Mouse (Mus musculus) left cerebral cortex, postnatal 10 days (tissue): Measurements from ENCODE around the gene Slc1a1. TPM values are rescaled to one million over a fixed set of nuclear protein-coding genes. Genes with fewer than 3 reads are reported as not detected.
A peak's percentile ranks its signal among the peaks of the same experiment; 100 is the strongest.

Experiments
- DNase-seq, 2 experiments: peaks; one replicate each; pipeline ENCODE4 v3.0.0; 2021 to 2022; ENCODE audit warnings: low spot score in 2 of 2, mixed read lengths in 1 of 2; ENCODE audit errors: extremely low spot score in 1 of 2
- intact Hi-C: fragments of 180-260 bp; cut with DNase I; formaldehyde crosslinking; loops from one replicate; pipeline ENCODE4 v1.15.1; 2025
- total RNA-seq, 2 experiments: library from RNA; stranded (reverse); gene quantifications; 2 replicates each; pipeline ENCODE4 v1.2.3; 2021

The Slc1a1 gene
- total RNA-seq, 2 experiments from 2014 or later: 102 TPM

- DNase-seq: no peak
- intact Hi-C loops: no loop called here
These were observed 67.3 kb downstream of the Slc1a1 start for GRCm38 (mm10) chr19:28902111-28902510.

GRCm38 (mm10) chr19:28902806-28903205, 68.0 kb downstream of the Slc1a1 start:
- intact Hi-C loops: no loop called here
- DNase-seq: no peak

GRCm38 (mm10) chr19:28903536-28904119, 68.8 kb downstream of the Slc1a1 start:
- no peak for DNase-seq
- intact Hi-C loops: no loop called here

- intact Hi-C loops: no loop called here
- DNase-seq: no peak
These were observed 73.3 kb downstream of the Slc1a1 start for GRCm38 (mm10) chr19:28908186-28908585.

GRCm38 (mm10) chr19:28908693-28909092, 73.8 kb downstream of the Slc1a1 start:
- intact Hi-C loops: no loop called here
- no peak for DNase-seq

DNA sequence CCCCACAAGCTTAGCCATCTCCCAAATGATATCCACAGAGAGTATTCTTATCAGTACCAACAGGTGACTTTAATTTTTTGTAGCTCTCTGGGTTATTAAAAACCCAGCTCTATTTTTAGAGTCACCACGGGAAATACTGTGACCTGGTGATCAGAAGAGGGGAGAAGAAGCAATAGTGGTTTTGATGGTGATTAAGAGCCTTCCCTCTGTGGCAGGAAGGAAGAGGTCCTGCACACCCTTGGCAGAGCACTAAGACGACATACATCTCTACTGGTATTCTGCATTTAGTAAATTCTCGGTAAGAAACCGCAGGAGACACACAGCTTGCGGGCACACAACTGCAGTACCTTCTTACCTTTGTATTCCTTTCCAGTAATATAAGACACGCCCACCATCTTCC, 79.7 kb downstream of the Slc1a1 start:
- no peak for DNase-seq
- intact Hi-C loops: no loop called here

DNA sequence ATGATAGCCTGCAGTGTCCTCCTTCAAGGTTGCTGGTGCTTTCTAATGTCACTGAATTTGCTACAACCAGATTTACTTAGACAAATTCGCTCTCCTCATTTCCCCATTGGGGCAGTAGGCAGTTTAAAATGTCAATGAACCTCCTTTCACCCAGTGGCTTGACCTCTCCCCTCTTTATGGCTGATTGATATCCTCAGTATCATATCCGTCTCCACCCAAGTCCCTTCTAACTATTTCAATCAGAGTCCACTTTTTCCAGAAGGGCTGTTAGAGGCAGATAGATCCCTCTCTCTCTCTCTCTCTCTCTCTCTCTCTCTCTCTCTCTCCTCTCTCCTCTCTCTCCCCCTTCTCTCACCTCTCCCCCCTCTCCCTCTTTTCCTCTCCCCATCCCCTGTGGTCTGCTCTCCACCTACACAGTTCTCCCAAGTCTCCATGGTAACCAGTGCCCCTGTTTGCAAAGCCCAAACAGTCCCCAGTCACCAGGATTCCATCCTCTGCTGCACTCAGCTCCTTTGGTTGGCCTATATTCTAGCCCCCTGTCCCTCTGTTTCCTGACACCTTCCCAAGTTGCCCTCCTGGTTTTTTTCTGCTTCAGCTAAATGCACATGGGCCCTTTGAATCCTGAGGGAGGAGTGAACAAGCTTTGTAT, 80.9 kb downstream of the Slc1a1 start:
- DNase-seq: no peak
- intact Hi-C loops: no loop called here

- no peak for DNase-seq
- intact Hi-C loops: no loop called here
These were observed 81.6 kb downstream of the Slc1a1 start for GRCm38 (mm10) chr19:28916492-28916891.

- intact Hi-C loops: no loop called here
- peak in 1 of 2 experiments; percentile 46 for DNase-seq
These were observed 83.0 kb downstream of the Slc1a1 start for GRCm38 (mm10) chr19:28917839-28918238.

- intact Hi-C loops: no loop called here
- DNase-seq: no peak
These were observed 91.5 kb downstream of the Slc1a1 start for GRCm38 (mm10) chr19:28926366-28926765.

DNA sequence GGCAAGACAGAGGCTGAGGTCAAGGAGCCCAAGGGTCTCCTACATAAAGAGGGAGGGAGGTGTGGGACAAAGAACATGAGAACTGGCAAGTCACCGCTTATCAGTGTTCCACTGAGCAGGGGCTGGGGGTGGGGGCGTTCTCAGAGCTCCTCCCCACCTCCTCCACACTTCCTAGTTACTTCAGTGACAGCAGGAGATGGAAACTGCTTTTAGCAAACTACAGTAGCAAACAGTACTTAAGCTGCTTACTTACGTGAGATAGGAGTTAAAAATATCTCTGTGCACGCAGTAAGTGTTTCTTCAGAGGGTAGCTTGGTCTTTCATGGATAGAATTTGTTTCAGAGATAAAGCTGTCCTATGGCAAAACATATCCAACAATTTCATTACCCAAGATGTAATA, 92.5 kb downstream of the Slc1a1 start:
- intact Hi-C loops: no loop called here
- DNase-seq: no peak

GRCm38 (mm10) chr19:28929034-28929433, 94.2 kb downstream of the Slc1a1 start:
- DNase-seq: no peak

GRCm38 (mm10) chr19:28934897-28935296, 100.0 kb downstream of the Slc1a1 start:
- no peak for DNase-seq
- intact Hi-C loops: no loop called here

More at GRCm38 (mm10) chr19:28929034-28929433, 94.2 kb downstream of the Slc1a1 start:
- intact Hi-C loops: no loop called here

DNA sequence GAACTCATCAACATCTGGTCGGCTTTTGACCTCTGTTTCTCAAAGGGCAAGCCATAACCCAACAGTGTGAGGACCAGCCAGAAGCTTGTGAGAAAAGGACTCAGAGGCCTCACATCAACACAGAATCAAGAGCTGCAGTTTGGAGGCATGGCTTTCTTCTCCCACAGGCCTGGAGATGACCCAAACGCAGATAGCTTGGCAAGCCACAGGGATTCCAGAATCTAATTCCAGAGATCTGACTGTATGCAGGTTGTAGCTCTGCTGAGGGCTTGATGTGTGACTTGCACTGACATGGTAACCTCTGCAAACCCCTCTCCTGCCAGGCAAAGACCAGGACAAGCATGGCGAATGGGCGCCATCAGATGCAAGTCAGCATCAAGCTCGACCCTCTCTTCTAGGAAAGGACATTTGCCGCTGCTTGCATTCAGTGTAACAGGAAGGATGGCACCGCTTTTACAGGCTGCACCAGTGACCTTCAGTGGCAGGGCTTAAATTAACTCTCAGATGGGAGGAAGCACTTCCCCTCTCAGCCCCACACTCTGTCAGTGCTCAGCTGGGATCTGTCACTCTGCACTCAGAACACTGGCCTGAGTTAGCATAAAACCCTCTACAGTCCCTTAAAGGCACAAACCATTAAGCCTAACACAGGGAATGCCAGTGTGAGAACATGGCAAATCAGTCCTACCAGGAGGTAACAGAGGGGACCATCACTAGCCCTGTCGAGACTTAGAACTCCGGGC, 105.5 kb downstream of the Slc1a1 start:
- intact Hi-C loops: no loop called here
- no peak for DNase-seq

DNA sequence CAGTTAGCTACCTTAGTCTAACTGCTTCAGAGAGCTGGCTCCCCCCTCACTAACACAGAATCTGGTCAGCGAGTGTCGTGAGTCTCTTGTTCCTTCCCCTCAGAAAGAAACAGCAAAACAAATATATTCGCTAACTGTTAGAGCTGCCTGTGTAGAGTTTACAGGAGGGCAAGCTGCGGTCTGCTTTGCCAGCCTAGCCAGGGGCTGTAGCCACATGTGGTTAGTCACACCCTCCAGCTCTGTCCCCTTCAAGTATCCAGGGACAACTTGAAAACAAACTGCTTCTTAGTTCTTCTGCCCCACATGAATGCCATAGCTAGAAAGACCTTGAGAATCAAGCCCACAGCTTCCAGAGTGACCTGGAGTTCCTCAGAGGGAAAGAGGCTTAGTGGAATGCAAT, 106.4 kb downstream of the Slc1a1 start:
- no peak for DNase-seq
- intact Hi-C loops: no loop called here

DNA sequence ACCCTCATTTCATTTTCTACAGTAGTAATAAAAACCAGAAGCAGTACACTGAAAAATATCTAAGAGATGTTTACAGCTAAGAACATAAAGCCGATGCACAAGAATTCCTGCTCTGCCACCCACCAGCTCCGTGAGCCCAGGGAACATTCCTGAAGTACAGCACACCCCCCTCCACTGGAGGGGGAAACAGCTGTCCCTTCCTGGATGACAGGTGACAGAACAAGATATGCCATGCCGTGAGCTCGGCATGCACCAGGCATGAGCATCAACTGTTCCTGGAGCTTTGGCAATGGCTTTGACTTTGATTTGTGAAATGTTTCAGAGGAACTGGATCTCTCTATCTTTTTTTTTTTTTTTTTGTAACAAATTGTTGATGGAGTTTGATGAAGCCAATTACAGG, 111.9 kb downstream of the Slc1a1 start:
- DNase-seq: no peak

DNA sequence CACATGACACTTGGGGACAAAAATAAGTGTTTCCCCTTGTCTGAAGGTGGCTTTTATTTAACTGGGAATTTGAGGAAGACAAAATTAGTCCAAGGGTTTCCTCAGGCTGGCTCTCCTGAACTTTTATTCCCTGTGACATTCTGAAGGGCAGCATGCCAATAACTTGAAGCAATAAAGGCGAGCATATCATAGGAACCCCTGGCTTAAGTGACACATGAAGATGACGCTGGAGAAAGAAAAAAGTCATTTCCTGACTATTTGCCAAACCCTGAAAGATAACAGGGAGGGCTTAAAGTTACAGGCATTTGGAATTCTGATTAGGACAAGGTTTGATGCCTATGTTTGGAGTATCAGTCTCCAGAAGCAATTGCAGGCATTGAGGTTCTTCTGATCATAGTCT, 112.5 kb downstream of the Slc1a1 start:
- DNase-seq: no peak
- intact Hi-C loops: no loop called here

More for the DNA sequence above, 111.9 kb downstream of the Slc1a1 start:
- intact Hi-C loops: no loop called here

GRCm38 (mm10) chr19:28951251-28951650, 116.4 kb downstream of the Slc1a1 start:
- intact Hi-C loops: no loop called here
- DNase-seq: no peak

DNA sequence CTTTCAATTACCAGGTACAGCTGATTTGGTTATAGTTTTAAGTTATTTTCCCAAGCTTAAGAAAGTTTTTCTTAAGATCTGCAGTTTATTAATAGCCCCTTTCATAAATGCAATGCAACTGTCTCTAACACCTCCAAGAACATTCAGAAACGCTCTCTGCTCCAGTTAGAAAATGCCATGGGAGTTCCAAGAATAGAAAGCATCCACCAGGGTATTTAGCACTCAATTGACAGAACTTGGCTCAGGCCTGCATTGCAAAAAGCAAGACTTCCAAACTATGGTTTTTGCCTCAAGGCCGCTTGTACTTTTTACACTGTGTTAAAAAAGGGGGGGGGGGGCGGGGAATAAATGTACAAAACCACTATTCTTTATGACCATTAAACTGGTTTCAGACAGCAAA, 128.3 kb downstream of the Slc1a1 start:
- intact Hi-C loops: loop anchor here (5.0 kb wide), 1 partner anchor 186 kb away; no protein-coding TSS in a partner anchor
- peak in 1 of 2 experiments; percentile 34 for DNase-seq

DNA sequence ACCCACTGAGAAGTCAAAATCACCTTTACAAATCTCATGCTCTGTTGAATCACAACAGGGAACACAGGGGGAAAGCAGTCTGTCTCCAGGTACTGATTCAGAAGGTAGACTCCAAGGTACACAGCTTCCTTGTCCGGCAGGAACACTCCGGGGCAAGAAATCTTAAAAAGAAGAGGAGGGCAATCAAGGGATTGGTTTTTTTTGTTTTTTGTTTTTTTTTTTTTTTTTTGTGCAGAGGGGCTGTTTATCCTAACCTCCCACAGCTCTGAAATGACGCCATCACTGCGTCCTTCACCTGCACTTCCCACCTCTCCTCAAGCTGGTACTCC, 128.6 kb downstream of the Slc1a1 start:
- intact Hi-C loops: loop anchor here (5.0 kb wide), 1 partner anchor 186 kb away; no protein-coding TSS in a partner anchor
- no peak for DNase-seq
